Mouse (Mus musculus): ENCODE measurements around the gene Vav1.

DNA sequence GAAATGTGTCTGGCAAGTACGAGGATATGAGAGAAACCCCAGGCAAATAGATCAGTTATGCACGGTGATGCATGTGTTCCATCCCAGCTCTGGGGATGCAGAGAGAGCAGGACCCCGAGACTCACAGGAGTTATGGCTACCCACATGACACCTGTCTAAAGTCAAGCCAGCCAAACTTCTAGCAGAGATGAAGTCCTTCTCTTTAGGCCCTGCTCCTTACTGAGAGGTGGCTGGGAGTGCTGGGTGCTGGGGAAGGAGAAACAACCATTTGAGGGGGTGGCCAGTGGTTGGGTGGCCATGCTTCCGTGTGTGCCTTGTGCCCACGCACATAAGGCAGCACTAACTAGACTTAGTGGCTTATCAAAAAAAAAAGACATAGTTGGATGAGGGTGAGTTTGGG is 71.3 kb downstream of the Vav1 start:
- TF ChIP-seq CTCF (IDR thresholded peaks at IDR 0.05) (no peak), POLR2A (IDR thresholded peaks at IDR 0.05; ENCODE audit: insufficient read depth, low read depth, low read length) (no peak)

All from heart, adult 2 months (tissue).